Comparison of ENCODE assay signal across 8 mouse cellular contexts in genomic region chr2:164456864-164457300, GRCm38 (mm10). TPM values are rescaled to one million over a fixed set of nuclear protein-coding genes. Genes with fewer than 3 reads are reported as not detected.
DNase-seq lines count a peak whose midpoint lies in the region; ATAC-seq and TF ChIP-seq lines count a peak whose summit lies in the region.

Gene Sys1 (plus strand): TSS chr2:164456964.

- no peak within 1 kb of the TSS for H3K27ac ChIP-seq in spleen, adult 2 months (ENCODE audit: insufficient read depth, low read length)
- peak within 1 kb of the TSS; percentile 5; the same call in 1 of the 2 replicates for H3K27ac ChIP-seq in limb, embryonic 15.5 days
- no peak within 1 kb of the TSS for H3K27ac ChIP-seq in neural tube, embryonic 15.5 days (replicated peaks)

- no peak for TF ChIP-seq POLR2A in spleen, adult 2 months (IDR thresholded peaks at IDR 0.05; ENCODE audit: low read depth, low read length)

- peak within 1 kb of the TSS; percentile 10; the same call in 1 of the 2 replicates for H3K4me2 ChIP-seq in limb, embryonic 15.5 days
- H3K4me2 ChIP-seq in neural tube, embryonic 15.5 days = peak within 1 kb of the TSS; percentile 37

- H3K27me3 ChIP-seq in spleen, adult 2 months (ENCODE audit: control insufficient read depth, insufficient read depth, low read length) = no peaks in the 10 kb centered on the region
- no peaks in the 10 kb centered on the region for H3K27me3 ChIP-seq in limb, embryonic 15.5 days
- no peaks in the 10 kb centered on the region for H3K27me3 ChIP-seq in neural tube, embryonic 15.5 days (replicated peaks)

- no peak within 1 kb of the TSS for H3K9ac ChIP-seq in limb, embryonic 15.5 days
- H3K9ac ChIP-seq in neural tube, embryonic 15.5 days (replicated peaks) = peak within 1 kb of the TSS; percentile 2; the same call in 1 of the 2 replicates

- 23% methylated on average over 7 of the region's 7 CpGs for WGBS in spleen, adult 2 months
- 2% methylated on average over 7 of the region's 7 CpGs for WGBS in limb, embryonic 15.5 days
- 0% methylated on average over 7 of the region's 7 CpGs for WGBS in neural tube, embryonic 15.5 days

- no peaks in the 10 kb centered on the region for H3K36me3 ChIP-seq in spleen, adult 2 months (ENCODE audit: control insufficient read depth, insufficient read depth, low read length)
- no peaks in the 10 kb centered on the region for H3K36me3 ChIP-seq in limb, embryonic 15.5 days
- H3K36me3 ChIP-seq in neural tube, embryonic 15.5 days = no peaks in the 10 kb centered on the region

- ATAC-seq in limb, embryonic 15.5 days (ENCODE audit: insufficient number of reproducible peaks, low FRiP score, low TSS enrichment, low read depth) = no peak
- ATAC-seq in neural tube, embryonic 15.5 days (ENCODE audit: low FRiP score) = no peak

- peak within 1 kb of the TSS; percentile 45; the same call in 1 of the 2 replicates for H3K4me3 ChIP-seq in spleen, adult 2 months (ENCODE audit: extremely low read depth, insufficient read depth, insufficient read length)
- H3K4me3 ChIP-seq in limb, embryonic 15.5 days = no peak within 1 kb of the TSS
- H3K4me3 ChIP-seq in neural tube, embryonic 15.5 days (replicated peaks) = peak within 1 kb of the TSS; percentile 2; the same call in 1 of the 2 replicates

- TF ChIP-seq CTCF in spleen, adult 2 months (IDR thresholded peaks at IDR 0.05; ENCODE audit: extremely low read depth, insufficient read depth, insufficient read length, insufficient replicate concordance) = no peak

- H3K4me1 ChIP-seq in spleen, adult 2 months (ENCODE audit: control insufficient read depth, insufficient read depth, insufficient read length) = peaks cover 13% of the 10 kb centered on the region; the same call in 1 of the 2 replicates
- H3K4me1 ChIP-seq in limb, embryonic 15.5 days = peaks cover 41% of the 10 kb centered on the region
- H3K4me1 ChIP-seq in neural tube, embryonic 15.5 days = peaks cover 11% of the 10 kb centered on the region

- no peaks in the 10 kb centered on the region for H3K9me3 ChIP-seq in limb, embryonic 15.5 days
- no peaks in the 10 kb centered on the region for H3K9me3 ChIP-seq in neural tube, embryonic 15.5 days (replicated peaks)

- peak in 1 of 2 experiments; percentile 24 for DNase-seq in spleen, adult 2 months (ENCODE audit: low read depth in 1 of 2, low spot score in 2 of 2)
- no peak for DNase-seq in spleen, postnatal 4 days (ENCODE audit: low spot score in 2 of 2)
- DNase-seq in embryo, embryonic 9.5 days (ENCODE audit: extremely low spot score) = peak; percentile 53
- peak; percentile 36 for DNase-seq in heart, adult 8-10 months (ENCODE audit: low spot score)
- peak; percentile 68 for DNase-seq in kidney, adult 9 months
- no peak for DNase-seq in thymus, adult 18-20 months

RNA-seq across cellular contexts. Expression of gene Sys1, which starts in this region (rescaled TPM):
- polyA plus RNA-seq in spleen, adult 2 months (2012; rRNA removed) = 111 and 172 TPM in 2 replicates
- 10 to 100 TPM; 25.2 to 28.5 (median 25.8) TPM for total RNA-seq in heart, adult 8-10 months (2022)
- polyA plus RNA-seq in limb, embryonic 15.5 days (2015; fragmentation: Nextera tagmentation; extraction: Ambion mirVana) = 54.5 and 61.2 TPM in 2 replicates
- polyA plus RNA-seq in neural tube, embryonic 15.5 days (2015; fragmentation: Nextera tagmentation; extraction: Ambion mirVana) = 86.8 and 92.7 TPM in 2 replicates

Comparison
In these comparisons a context has a peak if more than half of its experiments do, and no peak if none do; other contexts are left out.
1. DNase-seq: peak in embryo, embryonic 9.5 days (single experiment), heart, adult 8-10 months (single experiment) and kidney, adult 9 months (single experiment); none in spleen, postnatal 4 days (0 of 2) and thymus, adult 18-20 months (0 of 2).